Mouse (Mus musculus) cortical plate, adult 2 months (tissue): Measurements from ENCODE around the gene Gm5460.

Source experiments
- CTCF ChIP-seq: fragments of 200-500 bp; IDR thresholded peaks from 2 replicates; pipeline ENCODE4 v1.5.1; 2011; ENCODE audit warnings: mild to moderate bottlenecking, control low read depth, low read length; ENCODE audit not compliant: insufficient read depth; ENCODE audit errors: extremely low read depth
- POLR2A ChIP-seq: fragments of 200-500 bp; IDR thresholded peaks from 2 replicates; pipeline ENCODE4 v1.6.1; 2011; ENCODE audit warnings: mild to moderate bottlenecking, low read length, control low read depth; ENCODE audit not compliant: insufficient read depth; ENCODE audit errors: extremely low read depth

DNA sequence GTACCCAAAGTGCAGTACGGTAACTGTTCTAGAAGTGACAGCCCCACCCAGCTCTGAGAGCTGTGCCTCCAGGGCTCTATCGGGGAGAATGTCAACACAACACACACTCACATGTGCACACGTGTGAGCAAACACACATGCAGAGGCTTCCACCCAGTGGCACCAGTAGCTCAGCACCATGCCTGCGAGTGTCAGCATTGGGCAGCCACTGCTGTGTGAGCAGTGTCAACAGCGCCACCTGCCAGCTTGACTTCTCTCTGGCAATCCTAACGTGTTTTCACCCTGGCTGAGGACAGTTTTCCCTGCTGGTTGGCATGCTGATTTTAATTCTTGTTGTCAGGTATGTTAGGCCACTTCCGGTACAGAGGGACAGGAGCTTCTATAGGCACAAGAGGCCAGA is 43.9 kb upstream of the Gm5460 start:
- no peak for TF ChIP-seq POLR2A
- peak; percentile 31; the same call in 1 of the 2 replicates for TF ChIP-seq CTCF
